In genomic region chr7:26775866-26776265, GRCm38 (mm10) we compare ENCODE assay signal across 10 mouse cellular contexts. TPM values are rescaled to one million over a fixed set of nuclear protein-coding genes. Genes with fewer than 3 reads are reported as not detected.
DNase-seq lines count a peak whose midpoint lies in the region; ATAC-seq and TF ChIP-seq lines count a peak whose summit lies in the region.
"Had no signal": no experiment of that assay in that cellular context is flagged by ENCODE, and none has a peak within 500 bp of the region (broad histone marks: within the 10 kb centered on the region; RNA-seq: fewer than 3 reads in every experiment).

No protein-coding gene starts in this region.

- peak; percentile 59 for TF ChIP-seq CTCF in hindbrain, postnatal 0 days (IDR thresholded peaks at IDR 0.05; ENCODE audit: low read depth)
- TF ChIP-seq CTCF in Patski (IDR thresholded peaks at IDR 0.05) = peak; percentile 33

- no peaks in the 10 kb centered on the region for H3K27me3 ChIP-seq in hindbrain, postnatal 0 days (ENCODE audit: insufficient read depth, low read length)
- H3K27me3 ChIP-seq in hindbrain, embryonic 10.5 days (ENCODE audit: insufficient read depth, poor library complexity, severe bottlenecking) = no peaks in the 10 kb centered on the region
- no peaks in the 10 kb centered on the region for H3K27me3 ChIP-seq in Patski
- no peaks in the 10 kb centered on the region for H3K27me3 ChIP-seq in intestine, embryonic 16.5 days (replicated peaks; ENCODE audit: control insufficient read depth, insufficient read depth, low read length)
- H3K27me3 ChIP-seq in neural tube, embryonic 15.5 days (replicated peaks) = no peaks in the 10 kb centered on the region

- POLR2A ChIA-PET in Patski (lab: Charles Lee) = no interaction called here

- H3K9ac ChIP-seq in hindbrain, postnatal 0 days (replicated peaks; ENCODE audit: low read length) = no peak overlapping the region
- no peak overlapping the region for H3K9ac ChIP-seq in intestine, embryonic 16.5 days (ENCODE audit: low read depth, low read length)
- H3K9ac ChIP-seq in neural tube, embryonic 15.5 days (replicated peaks) = no peak overlapping the region

- no peaks in the 10 kb centered on the region for H3K36me3 ChIP-seq in hindbrain, postnatal 0 days (ENCODE audit: insufficient read depth, low read length)
- H3K36me3 ChIP-seq in hindbrain, embryonic 10.5 days = no peaks in the 10 kb centered on the region
- H3K36me3 ChIP-seq in intestine, embryonic 16.5 days (ENCODE audit: control insufficient read depth, insufficient read depth, low read length) = no peaks in the 10 kb centered on the region
- H3K36me3 ChIP-seq in neural tube, embryonic 15.5 days = no peaks in the 10 kb centered on the region

- no peak overlapping the region for H3K4me2 ChIP-seq in hindbrain, postnatal 0 days (ENCODE audit: low read depth, low read length)
- no peak overlapping the region for H3K4me2 ChIP-seq in intestine, embryonic 16.5 days (ENCODE audit: low read depth, low read length)
- H3K4me2 ChIP-seq in neural tube, embryonic 15.5 days = no peak overlapping the region

- H3K27ac ChIP-seq in hindbrain, postnatal 0 days = no peak overlapping the region
- H3K27ac ChIP-seq in hindbrain, embryonic 10.5 days = no peak overlapping the region
- H3K27ac ChIP-seq in intestine, embryonic 16.5 days (ENCODE audit: low read length) = no peak overlapping the region
- no peak overlapping the region for H3K27ac ChIP-seq in neural tube, embryonic 15.5 days (replicated peaks)
- H3K27ac ChIP-seq: macrophage had no signal

- in situ Hi-C loops in Patski (cut with MboI; ENCODE audit: low pct_unique_long_range_greater_than_20kb) = no loop called here

- H3K4me1 ChIP-seq in hindbrain, postnatal 0 days (ENCODE audit: insufficient read depth, low read length) = no peaks in the 10 kb centered on the region
- H3K4me1 ChIP-seq in hindbrain, embryonic 10.5 days (replicated peaks) = peaks cover 5% of the 10 kb centered on the region
- no peaks in the 10 kb centered on the region for H3K4me1 ChIP-seq in intestine, embryonic 16.5 days (ENCODE audit: control insufficient read depth, insufficient read depth, low read length)
- no peaks in the 10 kb centered on the region for H3K4me1 ChIP-seq in neural tube, embryonic 15.5 days

- H3K9me3 ChIP-seq in hindbrain, postnatal 0 days (ENCODE audit: low read length) = no peaks in the 10 kb centered on the region
- H3K9me3 ChIP-seq in hindbrain, embryonic 10.5 days = no peaks in the 10 kb centered on the region
- H3K9me3 ChIP-seq in intestine, embryonic 16.5 days (ENCODE audit: control insufficient read depth, low read length) = no peaks in the 10 kb centered on the region
- H3K9me3 ChIP-seq in neural tube, embryonic 15.5 days (replicated peaks) = no peaks in the 10 kb centered on the region

- ATAC-seq in hindbrain, postnatal 0 days = no peak
- no peak for ATAC-seq in Patski
- ATAC-seq in intestine, embryonic 16.5 days = peak; percentile 75
- ATAC-seq in neural tube, embryonic 15.5 days (ENCODE audit: low FRiP score) = no peak

- 23% methylated on average over 6 of the region's 6 CpGs for WGBS in hindbrain, postnatal 0 days
- WGBS in hindbrain, embryonic 10.5 days = 15% methylated on average over 6 of the region's 6 CpGs
- WGBS in intestine, embryonic 16.5 days = 26% methylated on average over 6 of the region's 6 CpGs
- WGBS in neural tube, embryonic 15.5 days = 28% methylated on average over 6 of the region's 6 CpGs

- peak; percentile 42 for DNase-seq in hindbrain, postnatal 0 days (ENCODE audit: low spot score)
- no peak for DNase-seq in hindbrain, embryonic 10.5 days (ENCODE audit: low spot score)
- DNase-seq in Patski (ENCODE audit: low read depth, low spot score) (no peak), MN1 (ENCODE audit: low spot score) (no peak)
- DNase-seq in lung, postnatal 36 days = peak; percentile 56
- no peak for DNase-seq in spleen, postnatal 10 days (ENCODE audit: low spot score in 2 of 2)

- CTCF ChIA-PET in Patski (lab: Charles Lee) = interaction anchor here (0.6 to 1.2 kb wide), 2 partner anchors 18 to 58 kb away, joined by 3 read pairs; no protein-coding TSS in a partner anchor

- H3K4me3 ChIP-seq in hindbrain, postnatal 0 days (ENCODE audit: low read length) = no peak overlapping the region
- H3K4me3 ChIP-seq in hindbrain, embryonic 10.5 days = no peak overlapping the region
- H3K4me3 ChIP-seq in intestine, embryonic 16.5 days (ENCODE audit: low read length) = no peak overlapping the region
- no peak overlapping the region for H3K4me3 ChIP-seq in neural tube, embryonic 15.5 days (replicated peaks)

RNA-seq across cellular contexts. Expression of gene Cyp2b19, which starts 18.9 kb away (rescaled TPM):
- not detected in 2 replicates for total RNA-seq in hindbrain, postnatal 0 days (2014; rRNA removed)
- 0.23 and 0.71 TPM in 2 replicates for polyA plus RNA-seq in hindbrain, postnatal 0 days (2015; fragmentation: Nextera tagmentation; extraction: Ambion mirVana)
- 0.07 TPM in 1 of 2 replicates, not detected in the other for polyA plus RNA-seq in hindbrain, embryonic 10.5 days (2016; fragmentation: Nextera tagmentation; extraction: Ambion mirVana)
- not detected for polyA plus RNA-seq in Patski (2021)
- not detected in 2 replicates for polyA plus RNA-seq in intestine, embryonic 16.5 days (2015; fragmentation: Nextera tagmentation; extraction: Ambion mirVana)
- polyA plus RNA-seq in neural tube, embryonic 15.5 days (2015; fragmentation: Nextera tagmentation; extraction: Ambion mirVana) = 0.36 and 0.52 TPM in 2 replicates
- polyA plus RNA-seq: heart, embryonic 14.5 days; macrophage had no signal

RNA-seq across cellular contexts. Expression of gene Cyp2g1, which starts 32.8 kb away (rescaled TPM):
- total RNA-seq in hindbrain, postnatal 0 days (2014; rRNA removed) = not detected in 2 replicates
- polyA plus RNA-seq in hindbrain, postnatal 0 days (2015; fragmentation: Nextera tagmentation; extraction: Ambion mirVana) = 0.08 TPM in 1 of 2 replicates, not detected in the other
- not detected in 2 replicates for polyA plus RNA-seq in hindbrain, embryonic 10.5 days (2016; fragmentation: Nextera tagmentation; extraction: Ambion mirVana)
- not detected for polyA plus RNA-seq in Patski (2021)
- not detected in 2 replicates for polyA plus RNA-seq in intestine, embryonic 16.5 days (2015; fragmentation: Nextera tagmentation; extraction: Ambion mirVana)
- not detected in 2 replicates for polyA plus RNA-seq in neural tube, embryonic 15.5 days (2015; fragmentation: Nextera tagmentation; extraction: Ambion mirVana)
- polyA plus RNA-seq: heart, embryonic 14.5 days; macrophage had no signal

RNA-seq across cellular contexts. Expression of gene Cyp2a5, which starts 59.2 kb away (rescaled TPM):
- 0.10 and 2.0 TPM in 2 replicates for total RNA-seq in hindbrain, postnatal 0 days (2014; rRNA removed)
- 0.23 and 0.49 TPM in 2 replicates for polyA plus RNA-seq in hindbrain, postnatal 0 days (2015; fragmentation: Nextera tagmentation; extraction: Ambion mirVana)
- polyA plus RNA-seq in hindbrain, embryonic 10.5 days (2016; fragmentation: Nextera tagmentation; extraction: Ambion mirVana) = not detected in 2 replicates
- not detected for polyA plus RNA-seq in Patski (2021)
- 0.12 TPM in 1 of 2 replicates, not detected in the other for polyA plus RNA-seq in intestine, embryonic 16.5 days (2015; fragmentation: Nextera tagmentation; extraction: Ambion mirVana)
- 0.28 and 0.32 TPM in 2 replicates for polyA plus RNA-seq in neural tube, embryonic 15.5 days (2015; fragmentation: Nextera tagmentation; extraction: Ambion mirVana)
- polyA plus RNA-seq: heart, embryonic 14.5 days; macrophage had no signal

Comparison
In these comparisons a context has a peak if more than half of its experiments do, and no peak if none do; other contexts are left out.
1. DNase-seq: peak in hindbrain, postnatal 0 days (single experiment) and lung, postnatal 36 days (single experiment); none in hindbrain, embryonic 10.5 days (single experiment), Patski (single experiment), spleen, postnatal 10 days (0 of 2) and MN1 (single experiment).